Mouse (Mus musculus): ENCODE data around the gene Fndc3b.

GRCm38 (mm10) chr3:27590823-27591222, 120.3 kb downstream of the Fndc3b start:
- TF ChIP-seq CTCF (IDR thresholded peaks at IDR 0.05; ENCODE audit: extremely low read depth, insufficient read depth, low read length) (no peak), POLR2A (IDR thresholded peaks at IDR 0.05; ENCODE audit: extremely low read depth, insufficient read depth, low read length) (no peak)

All from cortical plate, adult 2 months (tissue).